Mouse (Mus musculus): Measurements from ENCODE around the gene Cotl1.
"Not testable (repeated sequence)": the region's sequence is repeated elsewhere in the genome, so short reads cannot be mapped to it uniquely, and the experiment has no call there.

Cotl1 gene

GRCm38 (mm10) chr8:119840275-119840808 is at the start of gene Cotl1:
TSS of gene Cotl1 (minus strand) at chr8:119840544.
- DNase-seq (ENCODE audit: low spot score), result peak; percentile 95

DNA sequence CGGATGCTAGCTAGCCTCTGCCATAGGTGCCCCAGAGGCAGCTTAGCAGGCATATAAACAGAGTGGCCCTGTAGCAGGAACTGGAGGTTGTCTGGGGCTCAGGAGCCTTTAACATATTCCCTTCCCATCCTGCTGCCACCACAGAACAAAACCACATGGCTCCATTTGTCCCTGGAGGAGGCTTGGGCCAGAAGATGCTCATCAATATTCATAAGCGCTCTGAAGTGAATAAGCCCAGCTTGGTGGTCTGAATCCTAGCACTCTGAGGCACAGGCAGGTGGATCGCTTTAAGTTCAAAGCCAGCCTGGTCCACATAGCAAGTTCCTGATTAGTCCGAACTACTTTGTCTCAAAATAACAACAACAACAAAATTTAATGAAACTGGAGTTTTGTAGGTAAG is 47.7 kb upstream of the Cotl1 start:
- no peak for DNase-seq (ENCODE audit: low spot score)

GRCm38 (mm10) chr8:119887130-119887529 is 46.8 kb upstream of the Cotl1 start:
- DNase-seq (ENCODE audit: low spot score), result no peak

DNA sequence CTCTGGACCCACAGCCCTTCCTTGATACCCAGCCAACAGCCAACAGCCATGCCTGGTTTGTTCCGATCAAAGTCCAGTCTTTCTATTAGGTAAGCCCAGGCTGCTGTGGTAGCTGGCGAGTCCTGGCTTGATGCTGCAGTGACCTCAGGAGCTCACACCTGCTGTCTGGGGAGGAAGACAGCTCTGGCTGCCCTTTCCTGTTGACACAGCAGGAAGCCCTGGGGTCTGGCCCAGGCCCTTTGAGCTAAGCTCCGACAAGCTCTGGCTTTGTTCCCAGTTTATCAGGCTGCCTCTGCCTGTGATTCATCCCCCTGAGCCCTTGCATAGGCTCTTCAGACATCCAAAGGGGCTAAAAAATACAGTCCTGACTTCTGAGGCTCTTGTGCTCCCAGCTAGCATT is 45.3 kb upstream of the Cotl1 start:
- DNase-seq (ENCODE audit: low spot score), result no peak

GRCm38 (mm10) chr8:119883281-119883680 is 42.9 kb upstream of the Cotl1 start:
- DNase-seq (ENCODE audit: low spot score), result no peak

GRCm38 (mm10) chr8:119881917-119882316 is 41.6 kb upstream of the Cotl1 start:
- no peak for DNase-seq (ENCODE audit: low spot score)

DNA sequence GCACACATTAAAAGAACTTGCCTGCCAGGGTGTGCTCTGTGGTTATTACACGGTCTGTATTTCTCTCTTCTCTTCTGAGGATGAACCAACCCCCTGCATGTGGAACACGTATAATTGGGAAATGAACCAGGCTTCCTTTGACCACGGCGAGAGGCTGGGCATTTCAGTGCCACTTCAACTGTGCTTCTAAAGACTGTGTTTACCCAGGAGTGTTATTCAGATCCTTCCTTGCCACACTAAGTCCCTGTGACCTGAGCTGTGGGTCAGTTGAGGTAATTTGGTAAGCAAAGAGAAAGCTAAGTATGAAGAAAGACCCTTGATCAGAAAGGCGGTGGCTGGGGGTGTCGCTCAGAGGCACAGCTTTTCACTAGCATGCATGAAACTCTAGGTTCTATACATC is 41.0 kb upstream of the Cotl1 start:
- no peak for DNase-seq (ENCODE audit: low spot score)

- DNase-seq (ENCODE audit: low spot score), result no peak
These were observed 32.8 kb upstream of the Cotl1 start for GRCm38 (mm10) chr8:119873181-119873580.

DNA sequence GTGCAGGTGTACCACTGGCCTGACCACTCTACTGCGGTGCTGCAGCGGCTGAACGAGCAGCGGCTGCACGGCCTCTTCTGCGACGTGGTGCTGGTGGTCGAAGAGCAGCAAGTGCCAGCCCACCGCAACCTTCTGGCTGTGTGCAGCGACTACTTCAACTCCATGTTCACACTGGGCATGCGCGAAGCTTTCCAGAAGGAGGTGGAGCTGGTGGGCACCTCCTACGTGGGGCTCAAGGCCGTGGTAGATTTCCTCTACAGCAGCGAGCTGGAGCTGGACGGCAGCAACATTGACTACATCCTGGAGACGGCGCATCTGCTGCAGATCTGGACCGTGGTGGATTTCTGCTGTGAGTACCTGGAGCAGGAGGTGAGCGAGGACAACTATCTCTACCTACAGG is 29.3 kb upstream of the Cotl1 start:
- DNase-seq (ENCODE audit: low spot score), result no peak

- no peak for DNase-seq (ENCODE audit: low spot score)
These were observed 22.4 kb upstream of the Cotl1 start for GRCm38 (mm10) chr8:119862749-119863148.

DNA sequence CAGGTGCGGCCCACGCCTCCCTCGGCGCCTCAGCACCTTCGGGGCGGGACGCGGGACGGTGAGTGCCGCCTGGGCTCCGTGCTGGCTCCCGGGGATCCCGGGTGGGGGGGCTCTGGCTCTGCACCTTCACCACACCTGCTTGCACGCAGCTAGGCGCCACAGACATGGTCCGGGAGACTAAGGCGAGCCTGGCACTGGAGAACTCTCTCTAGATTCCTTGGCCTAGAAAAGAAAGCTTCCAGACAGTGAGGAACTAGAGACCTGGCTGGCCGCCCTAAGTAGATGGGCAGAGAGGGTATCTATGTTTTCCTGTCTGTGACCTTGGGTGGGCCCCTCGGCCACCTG is 22.0 kb upstream of the Cotl1 start:
- no peak for DNase-seq (ENCODE audit: low spot score)

DNA sequence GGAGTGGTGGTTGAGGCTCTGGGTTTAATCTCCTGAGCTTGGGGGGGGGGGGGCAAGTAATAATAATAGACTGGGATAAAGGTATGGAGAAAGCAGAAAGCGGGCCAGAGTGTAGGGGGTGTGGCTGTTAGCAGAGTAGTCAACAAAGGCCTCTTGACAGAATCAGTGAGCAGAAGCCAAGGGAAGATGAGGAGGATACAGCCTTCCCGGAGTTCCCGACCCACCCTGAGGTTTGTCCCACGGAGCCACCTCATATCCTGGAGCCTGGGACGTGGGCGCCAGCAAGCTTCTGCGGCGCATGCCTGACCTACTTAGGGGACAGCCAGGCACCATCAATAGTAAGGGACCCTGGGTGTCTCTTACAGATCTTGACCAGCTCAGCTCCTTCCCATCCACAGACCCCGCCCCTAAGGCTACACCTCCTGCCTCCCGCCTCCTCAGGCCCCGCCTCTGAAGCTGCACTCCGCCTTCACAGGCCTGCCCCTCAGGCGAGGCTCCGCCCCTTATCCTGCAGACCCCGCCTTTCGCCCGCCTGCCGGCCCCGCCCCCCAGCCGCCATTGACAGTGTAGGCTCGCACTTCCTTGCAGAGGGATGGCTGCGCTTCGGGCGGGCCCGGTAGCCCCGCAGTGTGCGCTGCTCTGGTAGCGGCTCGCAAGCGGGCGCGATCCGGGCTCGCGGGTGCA is 21.5 kb upstream of the Cotl1 start, which contains the start of gene Klhl36:
TSS of gene Klhl36 (plus strand) at position 561 of the 684 bp plus-strand sequence.
- DNase-seq (ENCODE audit: low spot score), result peak; percentile 97

DNA sequence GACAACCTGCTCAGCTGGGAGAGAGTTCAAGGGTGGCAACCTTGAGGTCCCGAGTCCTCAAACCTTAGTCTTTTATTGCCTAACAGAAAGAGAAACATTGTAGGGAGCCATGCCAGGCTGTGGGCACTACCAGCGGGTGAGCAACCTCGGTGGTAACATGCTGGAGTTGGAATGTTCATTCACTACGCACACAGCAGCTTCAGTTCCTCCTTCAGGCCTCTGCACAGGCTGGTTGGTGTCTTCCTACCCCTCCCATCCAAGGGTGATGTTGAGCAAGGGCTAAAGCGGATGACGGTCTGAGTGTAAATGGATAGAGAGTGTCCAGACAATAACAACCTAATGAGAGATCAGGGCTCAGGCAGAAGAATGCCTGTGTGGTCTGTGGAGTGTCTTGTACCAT is 17.4 kb upstream of the Cotl1 start:
- DNase-seq (ENCODE audit: low spot score), result no peak

- no peak for DNase-seq (ENCODE audit: low spot score)
These were observed 15.3 kb upstream of the Cotl1 start for GRCm38 (mm10) chr8:119855656-119856055.

DNA sequence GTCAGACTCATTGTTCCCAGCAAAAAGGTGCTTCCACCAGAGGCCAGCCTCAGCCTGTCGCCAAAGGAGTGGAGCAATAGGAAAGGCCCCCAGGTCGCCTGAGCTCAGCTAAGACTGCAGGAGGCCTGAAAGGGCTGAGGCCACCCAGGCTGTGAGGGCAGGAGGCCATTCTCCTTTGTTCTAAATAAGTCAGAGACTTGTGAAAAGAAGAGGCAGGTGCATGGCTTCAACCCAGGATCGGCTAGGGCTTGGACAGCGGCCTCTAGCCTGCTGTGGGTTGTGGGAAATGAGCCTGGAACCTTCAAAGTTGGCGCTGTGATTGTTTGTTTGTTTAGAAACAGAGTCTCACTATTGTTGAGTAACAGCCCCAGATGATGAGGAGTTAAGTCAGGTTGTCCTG is 13.7 kb upstream of the Cotl1 start:
- DNase-seq (ENCODE audit: low spot score), result no peak

DNA sequence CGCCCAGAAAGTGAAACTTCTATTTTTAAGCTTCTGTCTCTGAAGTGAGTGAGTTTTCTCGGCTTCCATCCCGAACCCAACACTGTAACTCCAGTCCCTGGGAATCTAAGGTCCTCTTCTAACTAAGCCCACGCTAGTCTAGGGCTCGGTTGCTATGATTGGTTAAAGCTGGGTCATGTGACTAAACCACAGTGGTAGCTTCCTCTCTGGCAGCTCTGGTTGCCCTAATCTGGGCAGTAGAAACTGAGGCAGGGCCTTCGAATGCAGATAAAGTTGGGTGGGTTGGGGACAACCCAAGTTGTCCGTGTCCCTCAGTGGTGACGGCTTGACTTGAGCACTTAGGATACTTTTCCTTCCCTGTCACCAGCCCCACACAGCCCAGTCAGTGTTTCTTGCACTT is 13.2 kb upstream of the Cotl1 start:
- DNase-seq (ENCODE audit: low spot score), result no peak

DNA sequence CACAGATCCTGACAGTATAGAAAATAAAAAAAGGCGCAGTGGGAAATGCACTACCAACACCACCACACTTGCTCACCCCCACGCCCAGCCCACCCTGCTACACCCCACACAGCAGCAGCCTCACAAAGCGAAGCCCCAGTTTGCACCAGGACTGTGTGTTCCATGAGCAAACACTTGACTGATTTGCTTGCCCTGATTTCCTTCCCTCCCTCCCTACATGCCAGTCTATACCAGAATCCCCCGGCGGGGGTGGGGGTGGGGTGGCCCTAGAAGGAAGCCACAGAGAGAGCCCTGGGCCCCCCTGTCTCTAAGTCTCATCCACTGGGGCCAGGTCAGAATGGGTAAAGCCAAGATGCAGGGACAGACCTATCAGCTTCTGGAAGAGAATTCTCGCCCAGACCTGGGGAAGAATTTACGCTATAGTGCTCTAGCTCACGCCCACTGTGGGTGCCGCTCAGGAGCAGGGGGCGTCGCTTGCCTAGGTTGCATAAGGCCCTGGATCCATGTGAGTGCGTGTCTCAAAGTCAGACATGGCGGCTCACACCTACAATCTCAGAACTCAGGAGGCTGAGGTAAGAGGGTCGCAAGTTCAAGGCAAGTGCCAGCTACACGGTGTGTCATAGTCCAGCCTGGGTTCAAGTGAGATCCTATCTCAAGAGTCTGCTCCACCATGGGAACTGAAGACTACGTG is 7.0 kb upstream of the Cotl1 start:
- no peak for DNase-seq (ENCODE audit: low spot score)

- not testable (repeated sequence) for DNase-seq (ENCODE audit: low spot score)
These were observed 5.4 kb upstream of the Cotl1 start for GRCm38 (mm10) chr8:119845741-119846140.

DNA sequence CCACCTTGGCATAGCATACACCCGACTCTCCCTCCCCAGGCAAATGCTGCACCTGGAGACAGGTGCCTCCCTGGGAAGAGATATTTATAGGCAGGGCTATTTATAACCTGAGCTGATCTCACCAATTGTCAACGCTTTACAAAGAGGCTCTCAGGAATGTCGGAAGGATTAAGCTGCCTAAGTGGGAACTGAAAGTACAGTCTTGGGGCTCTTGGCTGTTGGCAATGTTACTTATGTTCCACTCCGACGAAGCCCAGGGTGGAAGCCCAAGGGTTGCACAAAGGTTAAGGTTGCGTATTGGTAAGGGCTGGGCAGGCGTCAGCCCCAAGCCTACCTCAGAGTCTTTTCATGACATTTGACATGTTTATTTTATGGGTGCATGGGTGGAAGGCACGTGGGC is 4.2 kb upstream of the Cotl1 start:
- no peak for DNase-seq (ENCODE audit: low spot score)

DNA sequence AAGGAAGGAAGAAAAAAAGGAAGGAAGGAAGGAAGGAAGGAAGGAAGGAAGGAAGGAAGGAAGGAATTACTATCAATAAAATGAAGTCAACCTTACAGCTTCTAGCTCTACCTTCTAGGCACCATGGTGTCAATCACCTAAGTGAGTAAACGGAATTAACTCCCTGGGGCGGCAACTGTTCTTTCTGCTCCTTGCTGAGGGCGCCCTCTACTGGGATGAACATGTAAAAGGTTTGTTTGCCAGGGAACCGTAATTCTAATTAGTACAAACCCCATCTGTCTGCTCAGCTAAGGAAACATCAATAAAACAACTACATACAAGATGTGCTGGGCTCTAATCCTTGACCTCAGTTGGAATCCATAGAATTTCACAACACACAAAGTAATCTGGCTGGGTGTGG is 3.1 kb upstream of the Cotl1 start:
- DNase-seq (ENCODE audit: low spot score), result peak; percentile 73

DNA sequence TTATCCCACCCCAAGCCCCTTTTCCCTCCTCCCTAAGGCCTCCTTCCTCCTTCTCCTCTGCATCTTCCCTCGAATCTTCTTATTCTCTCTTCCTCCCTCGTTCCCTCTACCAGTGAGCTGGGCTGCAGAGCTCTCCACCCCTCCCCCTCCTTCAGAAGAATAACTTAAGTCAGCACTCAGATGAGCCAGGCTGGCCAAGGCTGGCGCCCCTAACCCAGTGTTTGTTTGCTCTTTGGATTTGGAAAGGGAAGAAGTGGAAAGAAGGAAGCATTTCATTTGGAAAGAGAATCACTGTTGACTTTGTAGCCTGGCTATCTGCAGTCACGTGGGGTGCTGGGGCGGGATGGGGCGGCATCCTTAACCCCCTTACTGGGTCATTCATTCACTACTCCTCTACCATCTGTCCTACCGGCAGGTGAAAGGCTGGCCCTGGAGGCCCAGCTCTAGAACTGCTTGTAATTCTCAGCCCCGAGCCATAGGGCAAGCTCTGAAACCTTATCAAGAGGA is 614 bp upstream of the Cotl1 start:
- no peak for DNase-seq (ENCODE audit: low spot score)

- no peak for DNase-seq (ENCODE audit: low spot score)
These were observed 824 bp downstream of the Cotl1 start for GRCm38 (mm10) chr8:119839419-119840021.

- DNase-seq (ENCODE audit: low spot score), result no peak
These were observed 1.4 kb downstream of the Cotl1 start for GRCm38 (mm10) chr8:119838983-119839340.
